In the genomic region with DNA sequence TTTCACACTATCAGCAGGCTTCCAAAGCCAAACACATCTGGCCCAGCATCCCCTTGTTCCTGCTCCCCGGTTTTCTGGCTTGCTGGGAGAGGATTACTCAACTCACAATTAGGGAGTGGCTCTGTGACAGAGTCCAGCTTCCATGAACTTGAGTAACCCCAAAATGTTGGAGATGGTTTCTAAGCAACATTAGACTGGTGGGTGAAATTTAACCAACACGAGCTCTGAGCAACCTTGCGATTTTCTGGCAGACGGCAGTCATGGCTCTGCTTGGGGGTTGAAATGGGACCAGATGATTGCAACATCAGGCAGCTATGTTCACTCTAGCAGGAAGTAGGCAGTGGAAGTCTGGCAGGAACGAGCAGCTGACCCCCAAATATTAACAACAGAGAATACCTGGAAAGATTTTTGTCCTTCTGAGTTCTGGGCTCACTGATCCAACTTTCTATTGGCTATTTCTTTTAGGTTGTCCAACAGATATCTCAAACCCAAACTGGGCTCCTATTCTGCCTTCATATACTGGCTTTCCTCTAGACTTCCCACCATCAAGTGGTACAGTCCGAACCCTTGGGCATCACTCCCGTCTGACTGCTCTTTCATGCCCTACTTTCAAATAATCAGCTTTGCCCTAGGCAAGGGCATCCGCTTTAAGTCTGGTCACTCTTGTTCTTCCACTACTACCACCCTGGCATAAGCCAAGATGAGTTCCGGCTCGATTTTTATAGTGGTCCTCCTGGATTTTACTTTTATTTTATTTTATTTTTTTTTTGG, we compare ENCODE assay signal across 10 mouse cellular contexts. TPM values are rescaled to one million over a fixed set of nuclear protein-coding genes. Genes with fewer than 3 reads are reported as not detected.
DNase-seq lines count a peak whose midpoint lies in the region; ATAC-seq and TF ChIP-seq lines count a peak whose summit lies in the region.
"Had no signal": no experiment of that assay in that cellular context is flagged by ENCODE, and none has a peak within 500 bp of the region (broad histone marks: within the 10 kb centered on the region; RNA-seq: fewer than 3 reads in every experiment).

No protein-coding gene starts in this region.

- H3K27ac ChIP-seq in forebrain, embryonic 11.5 days (ENCODE audit: low read depth, low read length), result no peak overlapping the region
- no peak overlapping the region for H3K27ac ChIP-seq in forebrain, embryonic 15.5 days (replicated peaks)
- no peak overlapping the region for H3K27ac ChIP-seq in lung, embryonic 14.5 days (ENCODE audit: low read depth)
- no peak overlapping the region for H3K27ac ChIP-seq in midbrain, embryonic 10.5 days (replicated peaks)
- H3K27ac ChIP-seq: embryonic facial prominence, embryonic 12.5 days; macrophage had no signal

- H3K27me3 ChIP-seq in forebrain, embryonic 11.5 days (ENCODE audit: control insufficient read depth, insufficient read depth, low read length), result no peaks in the 10 kb centered on the region
- no peaks in the 10 kb centered on the region for H3K27me3 ChIP-seq in forebrain, embryonic 15.5 days
- no peaks in the 10 kb centered on the region for H3K27me3 ChIP-seq in lung, embryonic 14.5 days (ENCODE audit: insufficient read depth, low read length)
- no peaks in the 10 kb centered on the region for H3K27me3 ChIP-seq in midbrain, embryonic 10.5 days (ENCODE audit: low read depth, poor library complexity, severe bottlenecking)
- H3K27me3 ChIP-seq: embryonic facial prominence, embryonic 12.5 days had no signal

- no peak overlapping the region for H3K4me2 ChIP-seq in forebrain, embryonic 11.5 days (ENCODE audit: low read depth, low read length, severe bottlenecking)
- H3K4me2 ChIP-seq in forebrain, embryonic 15.5 days (replicated peaks), result no peak overlapping the region
- no peak overlapping the region for H3K4me2 ChIP-seq in lung, embryonic 14.5 days
- H3K4me2 ChIP-seq: embryonic facial prominence, embryonic 12.5 days had no signal

- 88% methylated on average over 10 of the region's 10 CpGs for WGBS in forebrain, embryonic 11.5 days
- WGBS in forebrain, embryonic 15.5 days, result 84% methylated on average over 10 of the region's 10 CpGs
- 68% methylated on average over 10 of the region's 10 CpGs for WGBS in lung, embryonic 14.5 days
- 85% methylated on average over 10 of the region's 10 CpGs for WGBS in midbrain, embryonic 10.5 days

- no peaks in the 10 kb centered on the region for H3K36me3 ChIP-seq in forebrain, embryonic 11.5 days (ENCODE audit: control insufficient read depth, insufficient read depth, low read length)
- H3K36me3 ChIP-seq in forebrain, embryonic 15.5 days, result no peaks in the 10 kb centered on the region
- no peaks in the 10 kb centered on the region for H3K36me3 ChIP-seq in lung, embryonic 14.5 days (ENCODE audit: insufficient read depth)
- no peaks in the 10 kb centered on the region for H3K36me3 ChIP-seq in midbrain, embryonic 10.5 days
- H3K36me3 ChIP-seq: embryonic facial prominence, embryonic 12.5 days had no signal

- H3K9ac ChIP-seq in forebrain, embryonic 11.5 days (ENCODE audit: low read length), result no peak overlapping the region
- no peak overlapping the region for H3K9ac ChIP-seq in forebrain, embryonic 15.5 days (replicated peaks)
- H3K9ac ChIP-seq in lung, embryonic 14.5 days, result no peak overlapping the region
- H3K9ac ChIP-seq: embryonic facial prominence, embryonic 12.5 days had no signal

- no peak for ATAC-seq in forebrain, embryonic 11.5 days (replicated peaks; ENCODE audit: low FRiP score)
- ATAC-seq in forebrain, embryonic 15.5 days (replicated peaks), result no peak
- peak; percentile 51 for ATAC-seq in common myeloid progenitor, adult 5-6 weeks (replicated peaks; ENCODE audit: low read depth, poor library complexity, severe bottlenecking)
- 0 out of 2 replicates have a peak, but pooled peaks have one; percentile 41 for ATAC-seq in lung, embryonic 14.5 days (ENCODE audit: insufficient read depth)

- no peaks in the 10 kb centered on the region for H3K4me1 ChIP-seq in forebrain, embryonic 11.5 days (replicated peaks; ENCODE audit: control insufficient read depth, insufficient read depth, low read length)
- no peaks in the 10 kb centered on the region for H3K4me1 ChIP-seq in forebrain, embryonic 15.5 days
- H3K4me1 ChIP-seq in lung, embryonic 14.5 days (ENCODE audit: insufficient read depth), result 0 out of 2 replicates have a peak, but pooled peaks cover 2% of the 10 kb centered on the region
- H3K4me1 ChIP-seq in midbrain, embryonic 10.5 days, result no peaks in the 10 kb centered on the region

- no peak overlapping the region for H3K4me3 ChIP-seq in forebrain, embryonic 11.5 days (ENCODE audit: low read depth, low read length)
- no peak overlapping the region for H3K4me3 ChIP-seq in forebrain, embryonic 15.5 days
- H3K4me3 ChIP-seq in lung, embryonic 14.5 days (ENCODE audit: low read depth, low read length), result no peak overlapping the region
- H3K4me3 ChIP-seq in midbrain, embryonic 10.5 days, result no peak overlapping the region
- H3K4me3 ChIP-seq: embryonic facial prominence, embryonic 12.5 days had no signal

- DNase-seq in forebrain, embryonic 11.5 days (ENCODE audit: low spot score), result peak; percentile 35
- DNase-seq in kidney, adult 18-20 months, result peak; percentile 56
- peak; percentile 55 for DNase-seq in lung, embryonic 14.5 days
- DNase-seq in cerebellum, postnatal 14 days, result no peak
- DNase-seq in spleen, postnatal 10 days (ENCODE audit: low spot score in 2 of 2), result no peak
- no peak for DNase-seq in midbrain, embryonic 10.5 days (ENCODE audit: low spot score)

- H3K9me3 ChIP-seq in forebrain, embryonic 11.5 days (ENCODE audit: control insufficient read depth, low read length), result no peaks in the 10 kb centered on the region
- H3K9me3 ChIP-seq in forebrain, embryonic 15.5 days, result no peaks in the 10 kb centered on the region
- no peaks in the 10 kb centered on the region for H3K9me3 ChIP-seq in lung, embryonic 14.5 days (ENCODE audit: low read depth, low read length)
- H3K9me3 ChIP-seq in midbrain, embryonic 10.5 days (replicated peaks), result no peaks in the 10 kb centered on the region
- H3K9me3 ChIP-seq: embryonic facial prominence, embryonic 12.5 days had no signal

- no peak for TF ChIP-seq CTCF in lung, embryonic 14.5 days (IDR thresholded peaks at IDR 0.05; ENCODE audit: low read depth)

RNA-seq across cellular contexts. Expression of gene Lax1, which starts 4.0 kb away (rescaled TPM):
- polyA plus RNA-seq in forebrain, embryonic 11.5 days (2014; fragmentation: Nextera tagmentation; extraction: Ambion mirVana), result 0.36 and 0.57 TPM in 2 replicates
- polyA plus RNA-seq in forebrain, embryonic 15.5 days (2015; fragmentation: Nextera tagmentation; extraction: Ambion mirVana), result not detected in 2 replicates
- 1.5 and 7.8 TPM in 2 replicates for total RNA-seq in common myeloid progenitor, adult 5-6 weeks (2017)
- 0.18 and 0.25 TPM in 2 replicates for polyA plus RNA-seq in lung, embryonic 14.5 days (2014; fragmentation: Nextera tagmentation; extraction: Ambion mirVana)
- 0.23 and 0.31 TPM in 2 replicates for polyA plus RNA-seq in midbrain, embryonic 10.5 days (2016; fragmentation: Nextera tagmentation; extraction: Ambion mirVana)
- polyA plus RNA-seq: macrophage had no signal

RNA-seq across cellular contexts. Expression of gene Gm38394, which starts 24.8 kb away (rescaled TPM):
- 6.2 and 7.2 TPM in 2 replicates for polyA plus RNA-seq in forebrain, embryonic 11.5 days (2014; fragmentation: Nextera tagmentation; extraction: Ambion mirVana)
- 3.6 TPM in 2 replicates for polyA plus RNA-seq in forebrain, embryonic 15.5 days (2015; fragmentation: Nextera tagmentation; extraction: Ambion mirVana)
- 12.5 and 13.7 TPM in 2 replicates for total RNA-seq in common myeloid progenitor, adult 5-6 weeks (2017)
- 11.9 and 12.2 TPM in 2 replicates for polyA plus RNA-seq in lung, embryonic 14.5 days (2014; fragmentation: Nextera tagmentation; extraction: Ambion mirVana)
- 3.5 and 3.8 TPM in 2 replicates for polyA plus RNA-seq in midbrain, embryonic 10.5 days (2016; fragmentation: Nextera tagmentation; extraction: Ambion mirVana)

RNA-seq across cellular contexts. Expression of gene Zbed6, which starts 25.2 kb away (rescaled TPM):
- polyA plus RNA-seq in forebrain, embryonic 11.5 days (2014; fragmentation: Nextera tagmentation; extraction: Ambion mirVana), result not detected in 2 replicates
- polyA plus RNA-seq in forebrain, embryonic 15.5 days (2015; fragmentation: Nextera tagmentation; extraction: Ambion mirVana), result not detected in 2 replicates
- 15.1 and 22.3 TPM in 2 replicates for total RNA-seq in common myeloid progenitor, adult 5-6 weeks (2017)
- polyA plus RNA-seq in lung, embryonic 14.5 days (2014; fragmentation: Nextera tagmentation; extraction: Ambion mirVana), result not detected in 2 replicates
- not detected in 2 replicates for polyA plus RNA-seq in midbrain, embryonic 10.5 days (2016; fragmentation: Nextera tagmentation; extraction: Ambion mirVana)
- polyA plus RNA-seq: embryonic facial prominence, embryonic 12.5 days had no signal

Comparison
In these comparisons a context has a peak if more than half of its experiments do, and no peak if none do; other contexts are left out.
1. ATAC-seq: peak in common myeloid progenitor, adult 5-6 weeks (single experiment) and lung, embryonic 14.5 days (single experiment); none in forebrain, embryonic 11.5 days (single experiment) and forebrain, embryonic 15.5 days (single experiment).
2. DNase-seq: peak in forebrain, embryonic 11.5 days (single experiment), kidney, adult 18-20 months (single experiment) and lung, embryonic 14.5 days (single experiment); none in cerebellum, postnatal 14 days (0 of 2), spleen, postnatal 10 days (0 of 2) and midbrain, embryonic 10.5 days (single experiment).